Mouse (Mus musculus) gonadal fat pad, adult 2 months (tissue): Measurements from ENCODE around the gene Sdk2. TPM values are rescaled to one million over a fixed set of nuclear protein-coding genes. Genes with fewer than 3 reads are reported as not detected.
A peak's percentile ranks its signal among the peaks of the same experiment; 100 is the strongest.

Experiments
- DNase-seq: peaks from one replicate; pipeline ENCODE4 v3.0.0-alpha.2; 2012; ENCODE audit warnings: low read depth
- polyA plus RNA-seq: library from polyadenylated mRNA; depleted of rRNA; stranded (reverse); fragments of >200 nt; gene quantifications from 2 replicates; pipeline ENCODE4 v1.2.3, GENCODE M21; 2012

The Sdk2 gene
- polyA plus RNA-seq, 1 experiment: 8.0 TPM

DNA sequence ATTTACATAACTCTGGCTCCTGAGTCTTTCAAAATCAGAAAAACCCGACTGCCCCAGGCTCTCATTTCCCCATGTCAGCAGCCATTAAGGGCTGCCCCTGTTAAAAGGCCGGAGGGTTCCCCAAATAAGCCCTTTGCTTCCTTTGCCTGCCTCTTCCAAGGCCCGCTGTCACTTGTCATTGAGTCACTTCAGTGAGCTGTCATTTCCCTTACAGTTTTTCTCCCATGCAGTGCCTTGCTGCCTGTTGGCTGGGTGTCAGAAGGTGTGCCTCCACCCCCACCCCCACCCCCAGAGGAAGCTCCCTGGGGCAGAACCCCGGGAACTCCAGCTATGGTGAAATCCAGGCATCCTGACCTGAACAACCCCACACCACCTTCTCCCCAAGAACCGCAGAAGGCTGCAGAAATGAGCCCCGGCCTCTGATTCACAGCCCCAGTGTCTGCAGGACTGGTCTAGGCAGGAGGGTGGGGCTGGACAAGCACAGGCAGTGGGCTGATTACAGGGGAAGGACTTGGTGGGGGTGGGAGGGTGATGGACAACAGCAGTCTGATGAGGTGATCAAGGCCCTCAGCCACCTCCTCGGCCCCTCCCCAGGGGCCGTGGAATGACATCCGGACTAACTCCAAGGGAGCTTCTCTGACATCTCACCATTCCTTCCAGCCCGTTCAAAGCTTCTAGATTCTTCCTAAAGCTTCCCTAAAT is 300.4 kb downstream of the Sdk2 start:
- DNase-seq: no peak

GRCm38 (mm10) chr11:113764132-113764849 is 302.6 kb downstream of the Sdk2 start:
- DNase-seq: no peak

DNA sequence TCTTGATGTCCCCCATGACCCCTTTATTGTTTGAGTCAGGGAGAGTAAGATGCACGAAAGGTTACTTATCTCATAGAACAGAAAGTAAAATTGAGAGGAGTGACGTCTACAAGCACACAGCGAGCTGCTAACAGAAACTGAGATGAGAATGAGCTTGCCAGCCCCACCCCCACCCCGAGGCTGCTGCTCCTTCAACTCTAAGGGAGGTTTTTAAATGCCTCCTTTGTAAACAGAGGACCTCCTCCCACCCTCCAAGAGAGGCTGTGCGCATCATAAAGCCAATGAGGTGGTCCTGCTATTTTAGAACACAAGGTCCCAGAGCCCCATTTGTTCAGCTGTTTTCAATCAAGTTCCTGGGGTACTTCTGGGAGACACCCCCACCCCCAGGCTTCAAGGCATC is 303.4 kb downstream of the Sdk2 start:
- no peak for DNase-seq

GRCm38 (mm10) chr11:113762136-113762797 is 304.6 kb downstream of the Sdk2 start:
- DNase-seq: no peak

DNA sequence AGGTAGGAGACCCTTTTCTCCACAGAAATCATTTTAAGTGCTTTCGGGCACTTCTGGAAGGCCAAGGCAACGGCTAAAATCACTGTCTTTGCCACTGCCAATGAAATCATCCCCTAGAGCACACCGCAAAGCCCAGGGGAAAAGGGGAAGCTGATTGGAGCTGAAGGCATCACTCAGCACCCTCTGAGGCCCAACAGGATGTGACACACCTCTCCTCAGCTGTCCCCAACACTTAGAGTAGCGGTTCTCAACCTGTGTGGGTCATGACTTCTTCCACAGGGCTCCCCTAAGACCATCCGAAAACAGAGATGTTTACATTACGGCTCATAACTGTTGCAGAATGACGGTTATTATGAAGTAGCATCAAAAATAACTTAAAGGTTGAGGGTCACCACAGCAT is 305.2 kb downstream of the Sdk2 start:
- DNase-seq: no peak

- DNase-seq: no peak
Measured at GRCm38 (mm10) chr11:113760476-113760875, 306.4 kb downstream of the Sdk2 start.

GRCm38 (mm10) chr11:113758851-113759250 is 308.0 kb downstream of the Sdk2 start:
- DNase-seq: no peak

DNA sequence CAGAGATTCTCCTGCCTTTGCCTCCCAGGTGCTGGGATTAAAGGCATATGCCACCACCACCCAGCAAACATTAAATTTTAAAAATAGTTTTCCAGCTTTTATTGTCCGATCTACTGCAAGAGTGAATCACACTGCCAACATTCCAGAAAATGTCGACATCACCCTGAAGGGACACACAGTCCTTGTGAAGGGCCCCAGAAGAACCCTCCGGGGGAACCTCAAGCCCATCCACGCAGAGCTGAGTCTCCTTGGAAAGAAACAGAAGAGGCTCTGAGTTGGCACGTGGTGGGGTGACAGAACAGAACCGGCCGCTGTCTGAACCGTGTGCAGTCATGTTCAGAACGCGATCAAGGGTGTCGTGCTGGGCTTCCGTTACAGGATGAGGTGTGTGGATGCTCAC is 310.3 kb downstream of the Sdk2 start:
- no peak for DNase-seq

- no peak for DNase-seq
Measured at GRCm38 (mm10) chr11:113755878-113756277, 311.0 kb downstream of the Sdk2 start.

DNA sequence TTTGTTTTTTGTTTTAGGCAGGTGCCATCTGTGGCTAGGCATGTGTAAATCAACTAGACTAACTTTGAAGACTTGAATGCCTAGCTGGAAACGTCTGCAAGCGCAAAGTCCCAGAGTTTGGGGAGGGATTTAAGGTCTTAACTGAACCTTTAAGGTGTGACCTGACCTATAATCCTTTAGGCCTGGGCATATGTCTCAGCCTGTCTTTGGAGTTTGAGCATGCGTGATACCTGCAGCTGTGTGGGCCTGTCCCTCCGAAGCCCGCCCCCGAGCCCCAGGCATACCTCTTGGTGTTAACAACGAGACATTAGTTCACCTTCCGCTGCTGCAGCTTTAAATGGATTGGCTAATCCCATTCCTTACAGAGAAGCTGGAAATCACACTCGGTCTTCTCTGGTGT is 312.0 kb downstream of the Sdk2 start:
- DNase-seq: peak; percentile 98

DNA sequence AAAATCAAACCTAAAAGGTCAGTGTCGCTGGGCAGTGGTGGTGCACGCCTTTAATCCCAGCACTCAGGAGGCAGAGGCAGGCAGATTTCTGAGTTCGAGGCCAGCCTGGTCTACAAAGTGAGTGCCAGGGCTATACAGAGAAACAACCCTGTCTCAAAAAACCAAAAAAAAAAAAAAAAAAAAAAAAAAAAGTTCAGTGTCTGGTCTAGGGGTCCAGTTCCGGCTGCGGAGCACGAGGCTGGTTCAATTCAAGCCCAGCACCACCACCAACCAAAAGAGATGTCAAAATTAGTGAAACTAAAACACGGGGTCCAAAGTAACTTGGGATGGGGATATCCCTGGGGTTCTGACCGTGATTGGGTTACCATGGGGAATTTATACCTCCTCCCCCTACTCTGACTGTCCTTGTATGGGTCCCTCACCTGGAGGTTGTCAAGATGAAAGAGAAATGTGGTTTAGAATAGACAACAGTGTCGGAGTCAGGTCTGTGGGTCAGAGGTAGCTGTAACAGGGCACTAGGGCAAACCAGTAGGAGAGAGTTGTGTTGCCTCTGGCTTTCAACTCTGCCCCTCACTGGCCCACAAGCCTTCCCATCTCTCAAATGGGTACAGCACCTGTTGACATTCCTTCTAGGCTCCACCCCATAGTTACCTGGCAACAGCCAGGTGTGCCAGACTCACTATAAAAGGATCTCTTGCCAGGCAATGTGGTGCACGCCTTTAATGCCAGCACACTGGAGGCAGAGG is 314.0 kb downstream of the Sdk2 start:
- no peak for DNase-seq

GRCm38 (mm10) chr11:113752158-113752661 is 314.6 kb downstream of the Sdk2 start:
- no peak for DNase-seq

GRCm38 (mm10) chr11:113751484-113752084 is 315.3 kb downstream of the Sdk2 start, which contains the start of gene Cdc42ep4:
Gene Cdc42ep4, minus strand, starts transcription at chr11:113751881.
- DNase-seq: no peak

GRCm38 (mm10) chr11:113750571-113751483 is 316.0 kb downstream of the Sdk2 start:
- DNase-seq: no peak

GRCm38 (mm10) chr11:113749749-113750351 is 317.0 kb downstream of the Sdk2 start:
- DNase-seq: no peak

DNA sequence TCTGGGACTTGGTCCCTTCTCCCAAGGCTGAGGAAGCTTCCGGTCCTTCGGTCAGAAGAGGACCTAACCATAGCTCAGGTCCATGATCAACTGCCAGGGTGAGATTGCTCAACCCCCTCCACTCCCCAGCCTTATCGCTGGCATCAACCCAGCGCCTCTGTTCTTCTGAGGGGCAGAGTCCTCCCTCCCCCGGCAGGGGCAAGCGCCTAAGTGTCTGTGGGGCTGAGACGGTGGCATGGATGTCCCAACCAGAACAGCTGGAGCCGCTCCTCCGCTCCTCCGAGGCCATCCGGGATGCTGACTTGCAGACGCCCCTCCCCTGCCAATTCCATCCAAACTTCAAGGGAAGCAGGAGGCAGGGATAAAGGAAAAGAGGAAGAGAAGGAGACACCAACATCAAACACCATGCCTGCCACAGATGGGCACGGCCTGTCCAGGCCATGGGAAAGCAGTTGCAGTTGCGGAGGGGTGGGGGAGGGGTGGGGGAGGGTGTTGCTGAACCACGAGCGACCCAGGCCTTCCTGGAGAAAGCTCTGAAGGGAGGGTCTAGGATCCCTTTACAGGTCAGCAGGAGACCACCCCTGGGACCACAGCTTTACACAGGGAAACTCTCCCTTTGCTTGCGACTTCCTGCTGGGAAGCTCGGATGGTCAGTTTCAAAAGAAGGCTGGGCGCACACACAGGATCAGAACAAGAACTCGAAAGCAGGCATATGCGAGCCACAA is 317.9 kb downstream of the Sdk2 start:
- DNase-seq: no peak

- DNase-seq: no peak
Measured at GRCm38 (mm10) chr11:113747725-113748380, 319.0 kb downstream of the Sdk2 start.

DNA sequence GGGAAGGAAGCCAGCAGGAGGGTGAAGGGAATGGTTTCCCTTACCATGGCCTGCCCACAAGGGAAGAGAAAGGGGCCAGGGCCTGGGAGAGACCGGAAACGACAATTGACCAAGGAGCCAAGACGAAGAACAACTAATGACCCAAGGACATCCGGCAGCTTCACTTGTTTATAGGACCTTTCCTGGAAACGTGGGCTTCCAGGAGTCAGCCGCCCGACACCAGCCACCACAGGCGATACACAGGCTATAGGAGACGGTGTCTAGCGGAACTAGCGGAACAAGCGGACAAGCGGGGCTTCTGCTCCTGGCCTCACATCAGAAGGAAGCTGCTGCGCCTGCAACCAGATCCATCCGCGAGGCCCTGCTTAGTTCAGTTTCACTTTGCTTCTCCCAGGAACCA is 319.8 kb downstream of the Sdk2 start:
- DNase-seq: no peak

GRCm38 (mm10) chr11:113745961-113746360 is 320.9 kb downstream of the Sdk2 start:
- DNase-seq: no peak
